Mouse (Mus musculus) inflammation-experienced regulatory T-cells (primary cell): Measurements from ENCODE around the gene Strc. TPM values are rescaled to one million over a fixed set of nuclear protein-coding genes. Genes with fewer than 3 reads are reported as not detected.

Source experiments
- polyA plus RNA-seq, 2 experiments: library from polyadenylated mRNA; unstranded; fragments of 100-300 nt; shearing (Covaris generic); gene quantifications; one replicate each; pipeline ENCODE4 v1.2.1; 2017

The Strc gene
- under 1 TPM in 1 of 2 experiments, not detected in 1; 0.21 TPM for polyA plus RNA-seq

GRCm38 (mm10) chr2:121386961-121387575 is at the start of gene Strc:
Gene Strc, minus strand, starts transcription at chr2:121387168.

DNA sequence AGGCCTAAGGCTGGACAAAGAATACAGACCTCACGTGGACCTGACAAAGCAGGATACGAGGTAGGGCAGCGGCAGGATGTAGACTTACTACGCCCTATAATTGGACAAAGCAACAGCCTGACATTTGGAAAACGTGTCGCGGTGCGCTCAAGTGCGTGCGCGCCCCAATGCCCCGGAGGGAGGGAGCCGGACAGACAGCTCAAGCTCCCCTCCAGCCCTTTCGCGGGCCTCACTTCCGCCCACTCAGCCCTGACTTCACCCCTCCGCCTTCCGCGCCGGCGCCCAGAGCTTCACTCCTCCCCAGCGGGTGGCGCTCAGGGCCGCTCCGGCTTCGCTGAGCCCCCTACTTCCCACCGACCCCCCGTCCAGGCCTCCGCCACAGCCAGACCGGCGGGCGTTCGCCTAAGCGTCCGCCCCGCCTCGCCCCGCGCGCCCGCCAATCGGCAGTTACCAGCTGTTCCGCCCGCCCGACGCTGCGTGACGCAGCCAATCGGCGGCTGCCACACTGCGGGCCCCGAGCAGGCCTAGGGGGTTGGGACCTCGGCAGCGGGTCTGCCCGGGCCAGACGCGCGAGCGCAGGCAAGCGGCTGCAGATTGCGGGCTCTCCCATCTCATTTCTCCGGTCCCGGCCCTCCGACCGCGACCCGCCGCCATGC is 26.5 kb upstream of the Strc start, which contains the start of the genes Pdia3 and Catsper2:
TSS of gene Pdia3 (plus strand) at position 389 of the 656 bp plus-strand sequence.
TSS of gene Catsper2 (minus strand) at position 406 of the 656 bp plus-strand sequence.

DNA sequence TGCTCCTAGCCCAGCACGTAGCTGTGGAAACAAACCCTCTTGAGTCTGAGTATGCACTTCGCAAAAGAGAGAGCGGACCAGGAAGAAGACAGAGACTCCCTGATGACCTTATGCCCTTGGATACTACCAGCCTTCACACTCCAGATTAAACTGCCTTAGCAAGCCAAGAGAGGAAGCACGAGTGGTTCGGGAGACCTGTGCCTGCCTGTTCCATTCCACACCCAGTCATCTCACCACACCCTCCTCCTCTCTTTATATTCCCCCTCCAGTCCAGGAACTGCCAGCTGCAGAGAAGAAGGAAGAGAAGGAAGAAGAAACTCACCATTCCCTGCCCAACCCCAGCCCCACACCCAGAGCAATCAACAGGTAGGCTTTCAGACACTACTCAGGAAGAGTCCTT is 29.5 kb downstream of the Strc start, which contains the start of gene Ckmt1:
TSS of gene Ckmt1 (plus strand) at position 221 of the 400 bp plus-strand sequence.

GRCm38 (mm10) chr2:121354820-121355592 is 32.0 kb downstream of the Strc start, which contains the start of gene Ppip5k1:
Gene Ppip5k1, minus strand, starts transcription at chr2:121355396.

Other genes with a start within 250 kb of the Strc start
- 10 to 100 TPM; 15.9 to 18.3 TPM for gene Adal, start 246.7 kb downstream of the Strc start, polyA plus RNA-seq
- 10 to 100 TPM; 18.4 to 29.0 TPM for gene Lcmt2, start 246.5 kb downstream of the Strc start, polyA plus RNA-seq
- 10 to 100 TPM; 76.3 to 77.3 TPM for gene Tubgcp4, start 216.5 kb downstream of the Strc start, polyA plus RNA-seq
- gene Zscan29, start 216.0 kb downstream of the Strc start, polyA plus RNA-seq = 10 to 100 TPM; 36.3 to 41.3 TPM
- 10 to 100 TPM; 52.9 to 53.3 TPM for gene Trp53bp1, start 115.8 kb downstream of the Strc start, polyA plus RNA-seq
- under 1 TPM; 0.18 to 0.20 TPM for gene Map1a, start 97.6 kb downstream of the Strc start, polyA plus RNA-seq
- gene Ppip5k1, start 31.8 kb downstream of the Strc start, polyA plus RNA-seq = 10 to 100 TPM; 11.5 to 20.2 TPM
- 1 to 10 TPM in 1 of 2 experiments, under 1 TPM in 1; 0.73 to 3.3 TPM for gene Ckmt1, start 29.5 kb downstream of the Strc start, polyA plus RNA-seq
- gene Pdia3, start 26.6 kb upstream of the Strc start, polyA plus RNA-seq = 100 to 1,000 TPM; 670 to 712 TPM
- gene Catsper2, start 26.6 kb upstream of the Strc start, polyA plus RNA-seq = 1 to 10 TPM; 3.0 to 3.9 TPM
- 1 to 10 TPM in 1 of 2 experiments, under 1 TPM in 1; 0.26 to 1.1 TPM for gene Ell3, start 57.1 kb upstream of the Strc start, polyA plus RNA-seq
- gene Serf2, start 62.0 kb upstream of the Strc start, polyA plus RNA-seq = 100 to 1,000 TPM; 402 to 494 TPM
- gene Hypk, start 66.1 kb upstream of the Strc start, polyA plus RNA-seq = 100 to 1,000 TPM; 148 to 150 TPM
- under 1 TPM; 0.33 TPM for gene Serinc4, start 69.6 kb upstream of the Strc start, polyA plus RNA-seq
- gene Mfap1b, start 86.9 kb upstream of the Strc start, polyA plus RNA-seq = 100 to 1,000 TPM in 1 of 2 experiments, 10 to 100 TPM in 1; 95.4 to 104 TPM
- 10 to 100 TPM; 33.1 to 44.8 TPM for gene Mfap1a, start 119.5 kb upstream of the Strc start, polyA plus RNA-seq
- 1 to 10 TPM; 6.0 to 6.5 TPM for gene Wdr76, start 119.6 kb upstream of the Strc start, polyA plus RNA-seq